Mouse (Mus musculus): Measurements from ENCODE around the gene Zbtb12.

- TF ChIP-seq CTCF (IDR thresholded peaks at IDR 0.05; ENCODE audit: extremely low read depth, insufficient read depth, low read length) (0 out of 2 replicates have a peak, but pooled peaks have one; percentile 13), POLR2A (IDR thresholded peaks at IDR 0.05; ENCODE audit: extremely low read depth, insufficient read depth, low read length) (no peak)
These were observed 43.7 kb downstream of the Zbtb12 start for GRCm38 (mm10) chr17:34922939-34923338.
